Mouse (Mus musculus) C2C12 (cell line): ENCODE results near the gene Hacd3.

Experiments used
- CTCF ChIP-seq: IDR thresholded peaks from one replicate; pipeline ENCODE4 v1.5.1; 2011; ENCODE audit not compliant: control insufficient read depth, insufficient read depth, insufficient read length
- MAX ChIP-seq: IDR thresholded peaks from one replicate; pipeline ENCODE4 v1.6.1; 2011; ENCODE audit warnings: mild to moderate bottlenecking, control low read depth
- MYOG ChIP-seq: IDR thresholded peaks from one replicate; pipeline ENCODE4 v1.6.1; 2011; ENCODE audit not compliant: control insufficient read depth, insufficient read length; ENCODE audit errors: extremely low read depth
- USF1 ChIP-seq: IDR thresholded peaks from one replicate; pipeline ENCODE4 v1.6.1; 2011; ENCODE audit warnings: low read depth, mild to moderate bottlenecking, control low read depth, moderate library complexity

GRCm38 (mm10) chr9:64939790-64940189 lies 81.7 kb downstream of the Hacd3 start:
- TF ChIP-seq CTCF (no peak), USF1 (no peak), MYOG (no peak), MAX (no peak)
